Comparison of ENCODE assay signal across 25 mouse cellular contexts in the genomic region with DNA sequence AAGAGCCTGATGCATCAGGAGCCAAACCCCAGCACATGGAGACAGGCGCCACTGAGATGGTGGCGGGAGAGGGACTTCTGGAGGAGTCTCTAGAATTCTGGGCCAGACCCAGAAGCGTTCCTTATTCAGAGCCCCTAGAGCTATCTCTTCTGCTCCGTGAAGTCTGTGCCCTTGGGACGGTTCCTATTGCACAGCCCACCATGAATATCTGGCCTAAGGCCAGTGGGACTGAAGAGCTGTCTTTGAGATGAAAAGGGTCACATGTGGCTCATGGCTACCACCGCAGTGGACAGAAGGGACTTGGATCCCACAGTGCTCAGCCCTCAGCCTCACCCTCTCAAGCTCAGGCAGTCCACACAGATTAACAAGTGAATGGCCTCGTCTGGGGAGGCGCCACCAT. TPM values are rescaled to one million over a fixed set of nuclear protein-coding genes. Genes with fewer than 3 reads are reported as not detected.
DNase-seq lines count a peak whose midpoint lies in the region; ATAC-seq and TF ChIP-seq lines count a peak whose summit lies in the region.
"Had no signal": no experiment of that assay in that cellular context is flagged by ENCODE, and none has a peak within 500 bp of the region (broad histone marks: within the 10 kb centered on the region; RNA-seq: fewer than 3 reads in every experiment).

No protein-coding gene starts in this region.

- H3K9ac ChIP-seq in hindbrain, embryonic 11.5 days (ENCODE audit: low read depth, low read length), result no peak overlapping the region
- no peak overlapping the region for H3K9ac ChIP-seq in lung, embryonic 16.5 days (ENCODE audit: low read length)
- H3K9ac ChIP-seq in lung, postnatal 0 days (replicated peaks; ENCODE audit: low read depth), result no peak overlapping the region
- H3K9ac ChIP-seq: heart, embryonic 15.5 days; kidney, embryonic 15.5 days; neural tube, embryonic 12.5 days had no signal

- H3K9me3 ChIP-seq in hindbrain, embryonic 10.5 days, result no peaks in the 10 kb centered on the region
- H3K9me3 ChIP-seq in hindbrain, embryonic 11.5 days (ENCODE audit: control insufficient read depth, low read length), result no peaks in the 10 kb centered on the region
- H3K9me3 ChIP-seq in lung, embryonic 16.5 days (ENCODE audit: control insufficient read depth, low read length), result no peaks in the 10 kb centered on the region
- H3K9me3 ChIP-seq in lung, postnatal 0 days (ENCODE audit: low read length), result no peaks in the 10 kb centered on the region
- H3K9me3 ChIP-seq in E14TG2a.4 (ENCODE audit: low read length), result no peaks in the 10 kb centered on the region
- H3K9me3 ChIP-seq in embryonic facial prominence, embryonic 10.5 days, result no peaks in the 10 kb centered on the region
- H3K9me3 ChIP-seq: G1E; heart, embryonic 15.5 days; kidney, embryonic 15.5 days; neural tube, embryonic 12.5 days had no signal

- TF ChIP-seq EP300 in lung, postnatal 0 days (IDR thresholded peaks at IDR 0.05), result no peak

- no peak for DNase-seq in hindbrain, embryonic 10.5 days (ENCODE audit: low spot score)
- no peak for DNase-seq in hindbrain, embryonic 11.5 days (ENCODE audit: low spot score)
- no peak for DNase-seq in lung, postnatal 0 days (ENCODE audit: low spot score)
- DNase-seq in embryonic facial prominence, embryonic 10.5 days (ENCODE audit: low spot score), result no peak
- DNase-seq in thymus, adult 18-20 months, result no peak
- DNase-seq in adipocyte (ENCODE audit: low spot score), result no peak
- DNase-seq: adrenal gland, adult 8-10 months; cerebellum, adult 9-10 months; gastrocnemius, adult 2 months; heart, postnatal 36 days; kidney, adult 11 months; kidney, postnatal 36 days; lung, postnatal 4 days; right cerebral cortex, adult 18-20 months; right cerebral cortex, postnatal 4 days; thymus, postnatal 25 days had no signal

- peak overlapping the region; percentile 19; the same call in 1 of the 2 replicates for H3K27ac ChIP-seq in hindbrain, embryonic 10.5 days
- H3K27ac ChIP-seq in hindbrain, embryonic 11.5 days (ENCODE audit: low read depth, low read length), result no peak overlapping the region
- H3K27ac ChIP-seq in lung, embryonic 16.5 days (ENCODE audit: low read length), result no peak overlapping the region
- no peak overlapping the region for H3K27ac ChIP-seq in lung, postnatal 0 days (ENCODE audit: low read length)
- H3K27ac ChIP-seq in embryonic facial prominence, embryonic 10.5 days (replicated peaks), result peak overlapping the region; percentile 48; the same call in 1 of the 2 replicates
- H3K27ac ChIP-seq: gastrocnemius, adult 2 months; heart, embryonic 15.5 days; kidney, embryonic 15.5 days; neural tube, embryonic 12.5 days had no signal

- peaks cover 64% of the 10 kb centered on the region for H3K4me1 ChIP-seq in hindbrain, embryonic 10.5 days (replicated peaks)
- peaks cover 17% of the 10 kb centered on the region for H3K4me1 ChIP-seq in hindbrain, embryonic 11.5 days (replicated peaks; ENCODE audit: control insufficient read depth, insufficient read depth, low read length)
- H3K4me1 ChIP-seq in lung, embryonic 16.5 days (replicated peaks; ENCODE audit: control insufficient read depth, insufficient read depth, low read length), result peaks cover 5% of the 10 kb centered on the region; the same call in 1 of the 2 replicates
- H3K4me1 ChIP-seq in lung, postnatal 0 days (ENCODE audit: insufficient read depth, low read depth, low read length), result no peaks in the 10 kb centered on the region
- peaks cover 83% of the 10 kb centered on the region for H3K4me1 ChIP-seq in E14TG2a.4 (replicated peaks; ENCODE audit: low read depth, low read length)
- H3K4me1 ChIP-seq in embryonic facial prominence, embryonic 10.5 days, result peaks cover 72% of the 10 kb centered on the region

- no peak overlapping the region for H3K4me2 ChIP-seq in hindbrain, embryonic 11.5 days (replicated peaks; ENCODE audit: low read depth, low read length)
- H3K4me2 ChIP-seq in lung, embryonic 16.5 days (ENCODE audit: low read depth, low read length), result no peak overlapping the region
- H3K4me2 ChIP-seq in lung, postnatal 0 days (replicated peaks; ENCODE audit: low read depth, low read length), result no peak overlapping the region
- H3K4me2 ChIP-seq: heart, embryonic 15.5 days; kidney, embryonic 15.5 days; neural tube, embryonic 12.5 days had no signal

- peaks cover 16% of the 10 kb centered on the region; the same call in 1 of the 2 replicates for H3K27me3 ChIP-seq in hindbrain, embryonic 10.5 days (ENCODE audit: insufficient read depth, poor library complexity, severe bottlenecking)
- no peaks in the 10 kb centered on the region for H3K27me3 ChIP-seq in hindbrain, embryonic 11.5 days (ENCODE audit: control insufficient read depth, insufficient read depth, low read length)
- peaks cover 7% of the 10 kb centered on the region; the same call in 1 of the 2 replicates for H3K27me3 ChIP-seq in lung, embryonic 16.5 days (ENCODE audit: control insufficient read depth, insufficient read depth, low read depth, low read length)
- no peaks in the 10 kb centered on the region for H3K27me3 ChIP-seq in lung, postnatal 0 days (replicated peaks; ENCODE audit: insufficient read depth, low read length)
- H3K27me3 ChIP-seq in E14TG2a.4 (ENCODE audit: insufficient read depth, low read length), result peaks cover 24% of the 10 kb centered on the region
- H3K27me3 ChIP-seq in embryonic facial prominence, embryonic 10.5 days (replicated peaks; ENCODE audit: low read depth, poor library complexity, severe bottlenecking), result peaks cover 38% of the 10 kb centered on the region
- H3K27me3 ChIP-seq: kidney, embryonic 15.5 days; neural tube, embryonic 12.5 days; Patski had no signal

- no peak for TF ChIP-seq CTCF in lung, postnatal 0 days (IDR thresholded peaks at IDR 0.05)
- no peak for TF ChIP-seq CTCF in E14TG2a.4 (conservative IDR thresholded peaks at IDR 0.05; ENCODE audit: low read length)

- H3K4me3 ChIP-seq in hindbrain, embryonic 10.5 days, result no peak overlapping the region
- no peak overlapping the region for H3K4me3 ChIP-seq in hindbrain, embryonic 11.5 days (ENCODE audit: low read depth, low read length)
- no peak overlapping the region for H3K4me3 ChIP-seq in lung, embryonic 16.5 days (ENCODE audit: low read length)
- no peak overlapping the region for H3K4me3 ChIP-seq in lung, postnatal 0 days (ENCODE audit: low read depth, low read length)
- H3K4me3 ChIP-seq in E14TG2a.4 (replicated peaks; ENCODE audit: low read length), result peak overlapping the region; percentile 35; the same call in 1 of the 2 replicates
- peak overlapping the region; percentile 11; the same call in 1 of the 2 replicates for H3K4me3 ChIP-seq in embryonic facial prominence, embryonic 10.5 days
- H3K4me3 ChIP-seq: gastrocnemius, adult 2 months; heart, embryonic 15.5 days; kidney, embryonic 15.5 days; neural tube, embryonic 12.5 days had no signal

- peaks cover 44% of the 10 kb centered on the region for H3K36me3 ChIP-seq in hindbrain, embryonic 10.5 days
- no peaks in the 10 kb centered on the region for H3K36me3 ChIP-seq in hindbrain, embryonic 11.5 days (ENCODE audit: control insufficient read depth, insufficient read depth, low read length)
- H3K36me3 ChIP-seq in lung, embryonic 16.5 days (ENCODE audit: control insufficient read depth, insufficient read depth, low read length), result no peaks in the 10 kb centered on the region
- H3K36me3 ChIP-seq in lung, postnatal 0 days (ENCODE audit: insufficient read depth, low read length), result no peaks in the 10 kb centered on the region
- peaks cover 3% of the 10 kb centered on the region; the same call in 1 of the 2 replicates for H3K36me3 ChIP-seq in E14TG2a.4 (ENCODE audit: insufficient read depth, low read length)
- H3K36me3 ChIP-seq in embryonic facial prominence, embryonic 10.5 days (replicated peaks), result peaks cover 48% of the 10 kb centered on the region
- H3K36me3 ChIP-seq: G1E; heart, embryonic 15.5 days had no signal

- 69% methylated on average over 8 of the region's 8 CpGs for WGBS in hindbrain, embryonic 10.5 days
- 71% methylated on average over 8 of the region's 8 CpGs for WGBS in hindbrain, embryonic 11.5 days
- 58% methylated on average over 8 of the region's 8 CpGs for WGBS in lung, embryonic 16.5 days
- 54% methylated on average over 8 of the region's 8 CpGs for WGBS in lung, postnatal 0 days
- 72% methylated on average over 8 of the region's 8 CpGs for WGBS in embryonic facial prominence, embryonic 10.5 days

- no peak for ATAC-seq in hindbrain, embryonic 11.5 days (ENCODE audit: low FRiP score)
- peak; percentile 31; the same call in 1 of the 2 replicates for ATAC-seq in lung, embryonic 16.5 days (ENCODE audit: low read depth)
- no peak for ATAC-seq in lung, postnatal 0 days
- ATAC-seq: CD4-positive, CD25-positive, alpha-beta regulatory T cell, adult 4 months; forebrain, embryonic 14.5 days; Patski had no signal

RNA-seq across cellular contexts. Expression of gene Scube3, which starts 7.8 kb away (rescaled TPM):
- polyA plus RNA-seq in hindbrain, embryonic 10.5 days (2016; fragmentation: Nextera tagmentation; extraction: Ambion mirVana), result 10.7 and 11.0 TPM in 2 replicates
- polyA plus RNA-seq in hindbrain, embryonic 11.5 days (2014; fragmentation: Nextera tagmentation; extraction: Ambion mirVana), result 8.0 and 8.6 TPM in 2 replicates
- polyA plus RNA-seq in lung, embryonic 16.5 days (2015; fragmentation: Nextera tagmentation; extraction: Ambion mirVana), result 1.3 and 1.4 TPM in 2 replicates
- polyA plus RNA-seq in lung, postnatal 0 days (2015; fragmentation: Nextera tagmentation; extraction: Ambion mirVana), result 0.27 and 0.30 TPM in 2 replicates
- polyA plus RNA-seq in embryonic facial prominence, embryonic 10.5 days (2016; fragmentation: Nextera tagmentation; extraction: Ambion mirVana), result 8.7 and 9.7 TPM in 2 replicates
- polyA plus RNA-seq: CD4-positive, CD25-positive, alpha-beta regulatory T cell, adult 4 months; G1E had no signal

RNA-seq across cellular contexts. Expression of gene Zfp523, which starts 27.2 kb away (rescaled TPM):
- polyA plus RNA-seq in hindbrain, embryonic 10.5 days (2016; fragmentation: Nextera tagmentation; extraction: Ambion mirVana), result 36.1 and 39.8 TPM in 2 replicates
- polyA plus RNA-seq in hindbrain, embryonic 11.5 days (2014; fragmentation: Nextera tagmentation; extraction: Ambion mirVana), result 27.6 and 29.5 TPM in 2 replicates
- 34.2 and 34.9 TPM in 2 replicates for polyA plus RNA-seq in lung, embryonic 16.5 days (2015; fragmentation: Nextera tagmentation; extraction: Ambion mirVana)
- polyA plus RNA-seq in lung, postnatal 0 days (2015; fragmentation: Nextera tagmentation; extraction: Ambion mirVana), result 18.7 and 20.2 TPM in 2 replicates
- 32.8 and 35.9 TPM in 2 replicates for polyA plus RNA-seq in embryonic facial prominence, embryonic 10.5 days (2016; fragmentation: Nextera tagmentation; extraction: Ambion mirVana)

RNA-seq across cellular contexts. Expression of gene Def6, which starts 57.8 kb away (rescaled TPM):
- polyA plus RNA-seq in hindbrain, embryonic 10.5 days (2016; fragmentation: Nextera tagmentation; extraction: Ambion mirVana), result 3.4 and 4.3 TPM in 2 replicates
- 1.8 and 2.9 TPM in 2 replicates for polyA plus RNA-seq in hindbrain, embryonic 11.5 days (2014; fragmentation: Nextera tagmentation; extraction: Ambion mirVana)
- polyA plus RNA-seq in lung, embryonic 16.5 days (2015; fragmentation: Nextera tagmentation; extraction: Ambion mirVana), result 5.2 and 8.6 TPM in 2 replicates
- polyA plus RNA-seq in lung, postnatal 0 days (2015; fragmentation: Nextera tagmentation; extraction: Ambion mirVana), result 5.8 and 6.2 TPM in 2 replicates
- polyA plus RNA-seq in embryonic facial prominence, embryonic 10.5 days (2016; fragmentation: Nextera tagmentation; extraction: Ambion mirVana), result 3.4 and 3.7 TPM in 2 replicates

Comparison
In these comparisons a context has a peak if more than half of its experiments do, and no peak if none do; other contexts are left out.
1. H3K27ac ChIP-seq: peak in hindbrain, embryonic 10.5 days (single experiment) and embryonic facial prominence, embryonic 10.5 days (single experiment); none in hindbrain, embryonic 11.5 days (single experiment), lung, embryonic 16.5 days (single experiment) and lung, postnatal 0 days (single experiment).
2. H3K4me3 ChIP-seq: peak in E14TG2a.4 (single experiment) and embryonic facial prominence, embryonic 10.5 days (single experiment); none in hindbrain, embryonic 10.5 days (single experiment), hindbrain, embryonic 11.5 days (single experiment), lung, embryonic 16.5 days (single experiment) and lung, postnatal 0 days (single experiment).